Mouse (Mus musculus): ENCODE measurements at regions not wholly inside any gene's neighbourhood (a gene's known extent, or its start where the extent isn't known, plus 50 kb on each side); places are given as distances from the start of the nearest gene placed in this dataset.

DNA sequence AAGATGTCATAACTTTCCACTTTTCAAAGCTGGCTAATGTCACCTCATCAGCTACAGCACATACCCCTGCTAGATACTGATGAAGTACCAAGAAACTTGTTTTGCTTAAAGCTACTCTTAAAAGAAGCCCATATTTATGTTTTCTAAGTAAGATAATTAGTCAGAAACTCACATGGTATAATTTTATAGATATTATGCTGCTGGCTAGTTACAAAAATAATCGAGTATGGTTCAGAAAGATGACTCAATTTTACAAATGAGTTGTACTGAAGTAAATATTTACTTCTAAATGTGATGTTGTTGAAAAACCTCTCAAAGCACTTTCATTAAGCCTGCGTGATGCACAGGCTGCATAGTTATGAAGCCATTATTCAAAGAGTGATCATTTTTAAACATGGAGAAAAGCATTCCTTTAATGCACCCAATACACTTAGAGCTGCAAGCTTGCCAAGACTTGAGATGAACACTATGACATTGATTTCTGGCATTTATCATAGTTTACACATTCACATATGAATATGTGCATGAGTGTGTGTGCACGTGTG, 582.3 kb upstream of the Gm26657 start:
- no peak for DNase-seq

GRCm38 (mm10) chr4:56150716-56151115, 589.2 kb upstream of the Gm26657 start:
- no peak for DNase-seq

GRCm38 (mm10) chr4:56143827-56144226, 596.0 kb upstream of the Gm26657 start:
- DNase-seq: no peak

DNA sequence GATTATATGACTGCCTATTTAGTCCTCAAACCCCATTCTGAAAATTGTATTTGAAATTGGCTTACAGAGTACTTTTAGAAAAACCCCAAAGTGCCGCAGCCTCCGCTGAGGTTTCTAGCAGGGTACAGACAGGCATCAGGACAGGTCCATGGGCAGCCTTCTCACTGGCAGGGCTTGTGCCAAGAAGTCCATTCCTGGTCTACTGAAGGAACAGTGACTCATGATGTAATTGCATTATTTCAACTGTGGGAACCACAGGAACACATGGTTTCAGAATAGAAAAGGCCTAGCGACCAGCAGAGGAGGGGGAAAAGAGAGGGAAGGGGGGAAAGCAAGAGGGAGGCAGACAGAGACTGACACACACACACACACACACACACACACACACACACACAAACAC, 603.0 kb upstream of the Gm26657 start:
- DNase-seq: no peak

DNA sequence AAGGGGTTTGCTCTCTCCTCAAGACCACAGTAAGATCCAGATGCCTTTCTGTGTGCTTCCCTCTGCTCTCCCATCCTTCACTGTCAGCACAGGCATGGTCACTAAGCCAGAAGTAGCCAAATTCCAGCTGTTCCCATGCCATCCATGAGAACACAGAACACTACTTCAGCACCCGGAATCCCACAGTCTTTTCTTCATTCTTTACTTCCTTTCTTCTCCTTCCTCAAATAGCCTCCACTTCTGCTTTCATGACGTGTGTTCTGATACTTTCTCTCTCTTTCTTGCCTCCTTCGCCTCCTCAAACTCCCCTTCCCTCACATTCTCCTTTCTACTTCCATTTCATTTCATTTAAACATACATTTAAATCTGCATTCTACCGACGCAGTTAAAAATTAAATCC, 602.1 kb upstream of the Klf4 start:
- no peak for DNase-seq

GRCm38 (mm10) chr4:56127730-56128482, 595.6 kb upstream of the Klf4 start:
- DNase-seq: peak in 1 of 2 experiments; percentile 6

GRCm38 (mm10) chr4:56124515-56124914, 592.2 kb upstream of the Klf4 start:
- no peak for DNase-seq

DNA sequence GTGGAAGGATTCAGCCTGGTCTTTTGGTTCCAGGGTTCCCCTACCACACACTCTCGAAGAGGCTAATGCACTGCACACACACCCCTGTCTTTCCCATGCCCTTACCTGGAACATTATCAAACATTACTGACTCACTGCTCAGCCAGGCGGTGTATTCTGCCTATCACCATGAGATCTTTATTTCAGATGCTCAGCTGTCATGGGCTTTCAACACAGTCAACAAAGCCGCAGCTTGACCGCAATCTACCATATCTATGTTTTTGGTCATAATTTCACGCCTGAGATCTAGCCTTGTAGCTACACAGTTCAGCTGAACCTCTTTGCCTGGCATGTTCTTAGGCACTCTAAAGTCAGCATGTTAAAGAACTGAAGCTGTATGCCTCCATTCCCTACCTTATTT, 589.9 kb upstream of the Klf4 start:
- no peak for DNase-seq

- DNase-seq: no peak
Measured at GRCm38 (mm10) chr4:56121664-56122063, 589.4 kb upstream of the Klf4 start.

- DNase-seq: no peak
Measured at GRCm38 (mm10) chr4:56120357-56120756, 588.1 kb upstream of the Klf4 start.

- peak; percentile 57 to 58 for DNase-seq
Measured at GRCm38 (mm10) chr4:56113701-56114196, 581.5 kb upstream of the Klf4 start.

DNA sequence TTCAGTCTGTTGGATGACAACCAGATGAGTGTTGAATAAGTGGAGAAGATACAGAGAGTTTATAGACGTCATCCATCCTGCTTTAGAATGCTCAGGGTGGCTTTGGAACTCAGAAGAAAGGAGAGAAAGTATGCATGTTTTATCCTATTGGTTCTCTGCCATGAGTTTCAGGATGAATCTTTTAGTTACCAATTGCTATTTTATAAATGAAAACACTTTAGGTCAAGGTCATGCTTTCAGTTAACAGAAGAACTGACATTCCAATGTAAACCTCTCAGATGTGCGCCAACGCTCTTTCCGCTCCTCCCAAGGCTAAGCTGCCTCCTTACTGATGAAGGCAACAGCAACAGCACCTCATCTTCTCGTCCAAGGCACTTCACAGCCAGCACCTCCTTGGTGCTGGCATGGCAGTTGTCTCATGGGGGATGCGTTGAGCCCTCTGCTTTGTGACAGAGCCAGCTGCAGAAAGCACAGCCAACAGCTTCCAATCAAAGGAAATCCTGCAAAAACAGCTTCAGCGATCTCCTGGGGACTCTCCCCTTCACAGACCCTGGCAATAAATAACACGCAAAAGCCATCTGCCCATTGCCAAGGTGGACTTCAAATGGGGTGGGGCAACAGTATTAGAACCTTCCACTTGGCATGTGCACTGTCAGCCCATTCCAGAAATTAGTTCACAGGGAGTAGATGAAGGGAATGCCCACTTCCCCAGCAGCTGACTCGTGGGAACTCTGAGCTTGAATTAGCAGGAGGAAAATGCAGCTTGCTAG, 580.9 kb upstream of the Klf4 start:
- DNase-seq: peak in 1 of 2 experiments; percentile 11

GRCm38 (mm10) chr4:56106962-56107361, 574.7 kb upstream of the Klf4 start:
- no peak for DNase-seq

DNA sequence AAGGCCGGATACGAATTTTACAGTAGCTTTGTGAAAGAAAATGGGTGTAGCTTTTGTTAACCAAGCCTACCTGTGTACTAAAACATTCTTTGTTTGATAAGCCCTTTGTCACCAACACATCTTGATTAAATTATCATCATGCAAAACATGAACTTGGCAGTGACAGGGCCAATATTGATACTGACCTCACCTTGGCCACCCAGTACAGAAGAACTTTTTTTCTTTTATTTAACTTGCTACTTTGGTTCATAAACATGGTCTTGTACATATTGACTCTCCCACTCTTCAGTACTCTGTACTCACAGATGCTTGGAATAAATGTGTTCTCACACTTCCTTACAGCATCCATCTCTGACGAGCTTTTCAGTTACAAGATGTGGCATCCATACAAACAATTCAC, 570.0 kb upstream of the Klf4 start:
- DNase-seq: no peak

DNA sequence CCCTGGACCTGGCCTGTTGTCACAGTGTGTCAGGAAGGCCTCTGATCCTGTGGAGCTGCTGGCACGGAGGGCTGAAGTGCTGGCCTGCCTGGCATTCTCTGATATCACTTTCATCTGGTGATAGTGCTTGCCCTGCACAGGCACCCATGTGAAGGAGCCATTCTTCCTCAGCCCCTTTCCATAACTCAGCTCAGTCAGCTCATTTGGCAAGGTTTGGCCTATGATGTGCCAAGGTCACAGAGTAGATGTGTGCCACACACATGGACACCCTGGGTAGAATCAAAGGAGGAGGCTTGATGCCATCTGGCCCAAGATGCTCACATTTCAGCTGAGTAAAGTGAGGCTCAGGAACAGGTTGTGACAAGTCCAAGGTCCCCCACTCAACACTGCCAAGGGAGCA, 558.5 kb upstream of the Klf4 start:
- DNase-seq: no peak

DNA sequence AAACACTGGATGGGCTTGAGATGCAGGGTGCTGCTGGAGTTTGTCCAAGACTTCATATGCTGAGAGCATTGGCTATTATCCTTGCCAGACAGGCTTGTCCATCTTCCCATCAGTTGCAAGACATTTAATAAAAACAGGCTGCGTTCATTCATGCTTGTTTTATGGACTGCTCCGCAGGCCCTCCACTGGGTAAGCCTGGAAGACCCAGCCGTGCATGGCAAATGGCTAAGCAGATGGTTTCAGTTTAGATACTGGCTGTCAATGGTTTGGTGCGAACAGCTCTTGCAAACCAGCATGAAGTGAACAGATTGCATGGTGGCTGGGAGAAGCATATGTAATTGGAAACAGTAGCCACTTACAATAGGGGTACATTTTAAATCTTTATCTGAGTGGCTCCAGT, 556.4 kb upstream of the Klf4 start:
- DNase-seq: peak; percentile 69 to 76

GRCm38 (mm10) chr4:56086306-56086705, 554.0 kb upstream of the Klf4 start:
- DNase-seq: no peak

- no peak for DNase-seq
Measured at GRCm38 (mm10) chr4:56084205-56084604, 551.9 kb upstream of the Klf4 start.

- no peak for DNase-seq
Measured at GRCm38 (mm10) chr4:56082411-56082810, 550.1 kb upstream of the Klf4 start.

- no peak for DNase-seq
Measured at GRCm38 (mm10) chr4:56080960-56081359, 548.7 kb upstream of the Klf4 start.

GRCm38 (mm10) chr4:56070664-56071334, 538.5 kb upstream of the Klf4 start:
- peak; percentile 58 to 68 for DNase-seq

- DNase-seq: no peak
Measured at GRCm38 (mm10) chr4:56068859-56069258, 536.6 kb upstream of the Klf4 start.

GRCm38 (mm10) chr4:56064657-56065056, 532.4 kb upstream of the Klf4 start:
- no peak for DNase-seq
